Mouse (Mus musculus) MEL (cell line): Measurements from ENCODE around the gene Kctd6. TPM values are rescaled to one million over a fixed set of nuclear protein-coding genes. Genes with fewer than 3 reads are reported as not detected.

Experiments
- DNase-seq: peaks from one replicate; pipeline ENCODE4 v3.0.0; 2011; ENCODE audit warnings: low read depth, low spot score
- H3K27ac ChIP-seq: 2 replicates; pipeline ENCODE4 v1.5.1; 2012; ENCODE audit warnings: low read depth, mild to moderate bottlenecking, control low read depth, low read length, moderate library complexity; ENCODE audit not compliant: control insufficient read depth
- H3K27me3 ChIP-seq, 2 experiments: fragments of 150-350 bp in 1 of 2; sonication (generic) in 1 of 2; 2 replicates each; pipeline ENCODE4 v1.6.1; 2012; ENCODE audit warnings: low read length in 2 of 2, mild to moderate bottlenecking in 2 of 2, improper control_type of control experiment in 1 of 2, moderate library complexity in 1 of 2; ENCODE audit not compliant: insufficient read depth in 2 of 2, control insufficient read depth in 1 of 2
- H3K36me3 ChIP-seq, 2 experiments: 2 replicates each; pipeline ENCODE4 v1.6.1; 2012 to 2014; ENCODE audit warnings: low read length in 2 of 2, improper control_type of control experiment in 1 of 2, inconsistent platforms in 1 of 2, mild to moderate bottlenecking in 1 of 2; ENCODE audit not compliant: insufficient read depth in 2 of 2, control insufficient read depth in 1 of 2
- H3K4me1 ChIP-seq, 2 experiments: fragments of 150-350 bp in 1 of 2; sonication (generic) in 1 of 2; 2 replicates each; pipeline ENCODE4 v1.6.1; 2012; ENCODE audit warnings: low read length in 2 of 2, improper control_type of control experiment in 1 of 2, mild to moderate bottlenecking in 1 of 2; ENCODE audit not compliant: insufficient read depth in 2 of 2, control insufficient read depth in 1 of 2
- H3K4me3 ChIP-seq, 2 experiments: fragments of 150-350 bp in 1 of 2; sonication (generic) in 1 of 2; 2 replicates each; pipeline ENCODE4 v1.5.1; 2012; ENCODE audit warnings: low read depth in 2 of 2, low read length in 2 of 2, mild to moderate bottlenecking in 2 of 2, moderate library complexity in 2 of 2, control low read depth in 1 of 2, improper control_type of control experiment in 1 of 2; ENCODE audit not compliant: control insufficient read depth in 1 of 2, insufficient read depth in 1 of 2
- H3K79me2 ChIP-seq: 2 replicates; pipeline ENCODE4 v1.6.1; 2012; ENCODE audit warnings: mild to moderate bottlenecking, low read length, moderate library complexity; ENCODE audit not compliant: control insufficient read depth, poor library complexity, insufficient read depth
- H3K9ac ChIP-seq: 2 replicates; pipeline ENCODE4 v1.6.1; 2012; ENCODE audit warnings: low read depth, mild to moderate bottlenecking, control low read depth, low read length, moderate library complexity; ENCODE audit not compliant: control insufficient read depth, poor library complexity, severe bottlenecking
- H3K9me3 ChIP-seq: fragments of 150-350 bp; sonication (generic); replicated peaks from 2 replicates; pipeline ENCODE4 v1.6.1; 2012; ENCODE audit warnings: mild to moderate bottlenecking, low read length, improper control_type of control experiment, moderate library complexity; ENCODE audit not compliant: insufficient read depth
- BHLHE40 ChIP-seq: IDR thresholded peaks from 2 replicates; pipeline ENCODE4 v1.6.1; 2012; ENCODE audit warnings: low read depth, mild to moderate bottlenecking, inconsistent platforms, low read length, improper control_type of control experiment, borderline replicate concordance
- CTCF ChIP-seq, 3 experiments: IDR thresholded peaks in 2 of 3; conservative IDR thresholded peaks in 1 of 3; 2 replicates each; pipeline ENCODE4 v1.5.1; 2011 to 2012; ENCODE audit warnings: low read length in 3 of 3, low read depth in 2 of 3, mild to moderate bottlenecking in 2 of 3, improper control_type of control experiment in 1 of 3, inconsistent platforms in 1 of 3, mixed read lengths in 1 of 3, moderate library complexity in 1 of 3; ENCODE audit not compliant: control insufficient read depth in 1 of 3, insufficient read depth in 1 of 3, poor library complexity in 1 of 3, severe bottlenecking in 1 of 3
- E2F4 ChIP-seq: IDR thresholded peaks from 2 replicates; pipeline ENCODE4 v1.6.1; 2011; ENCODE audit warnings: low read depth, low read length, improper control_type of control experiment, borderline replicate concordance
- ELF1 ChIP-seq: IDR thresholded peaks from 2 replicates; pipeline ENCODE4 v1.6.1; 2014; ENCODE audit warnings: low read depth, mild to moderate bottlenecking, inconsistent platforms, low read length, improper control_type of control experiment, moderate library complexity
- GABPA ChIP-seq: IDR thresholded peaks from 2 replicates; pipeline ENCODE4 v1.6.1; 2012; ENCODE audit warnings: low read depth, mild to moderate bottlenecking, inconsistent platforms, low read length, improper control_type of control experiment, moderate library complexity
- GATA1 ChIP-seq: IDR thresholded peaks from 2 replicates; pipeline ENCODE4 v1.6.1; 2011; ENCODE audit warnings: low read depth, low read length, improper control_type of control experiment
- MAFK ChIP-seq: IDR thresholded peaks from 2 replicates; pipeline ENCODE4 v1.6.1; 2011; ENCODE audit warnings: low read depth, mild to moderate bottlenecking, low read length, improper control_type of control experiment, borderline replicate concordance
- MAX ChIP-seq: IDR thresholded peaks from 2 replicates; pipeline ENCODE4 v1.6.1; 2011; ENCODE audit warnings: low read length, improper control_type of control experiment
- MEF2A ChIP-seq: IDR thresholded peaks from 2 replicates; pipeline ENCODE4 v1.6.1; 2014; ENCODE audit warnings: low read depth, mild to moderate bottlenecking, inconsistent platforms, low read length, improper control_type of control experiment; ENCODE audit not compliant: poor library complexity, insufficient replicate concordance, severe bottlenecking; ENCODE audit errors: extremely low read depth
- MYB ChIP-seq: IDR thresholded peaks from 2 replicates; pipeline ENCODE4 v1.6.1; 2011; ENCODE audit warnings: mild to moderate bottlenecking, low read depth, low read length, improper control_type of control experiment
- NELFE ChIP-seq: IDR thresholded peaks from 2 replicates; pipeline ENCODE4 v1.6.1; 2011; ENCODE audit warnings: low read depth, low read length, improper control_type of control experiment
- NRF1 ChIP-seq: IDR thresholded peaks from 2 replicates; pipeline ENCODE4 v1.6.1; 2014; ENCODE audit warnings: low read depth, mild to moderate bottlenecking, inconsistent platforms, low read length, improper control_type of control experiment, moderate library complexity; ENCODE audit not compliant: poor library complexity, insufficient read depth, severe bottlenecking
- POLR2AphosphoS5 ChIP-seq: IDR thresholded peaks from 2 replicates; pipeline ENCODE4 v1.6.1; 2012; ENCODE audit warnings: low read depth, borderline replicate concordance, mild to moderate bottlenecking, inconsistent platforms, low read length, moderate library complexity, mixed read lengths
- RAD21 ChIP-seq: IDR thresholded peaks from 2 replicates; pipeline ENCODE4 v1.6.1; 2011; ENCODE audit warnings: mild to moderate bottlenecking, low read depth, low read length, improper control_type of control experiment
- RCOR1 ChIP-seq: IDR thresholded peaks from 2 replicates; pipeline ENCODE4 v1.6.1; 2012; ENCODE audit warnings: low read depth, mild to moderate bottlenecking, inconsistent platforms, low read length, improper control_type of control experiment
- SIN3A ChIP-seq: IDR thresholded peaks from 2 replicates; pipeline ENCODE4 v1.6.1; 2012; ENCODE audit warnings: low read length, improper control_type of control experiment, inconsistent platforms
- SMC3 ChIP-seq: IDR thresholded peaks from 2 replicates; pipeline ENCODE4 v1.6.1; 2011; ENCODE audit warnings: low read depth, low read length, improper control_type of control experiment
- TCF12 ChIP-seq: IDR thresholded peaks from 2 replicates; pipeline ENCODE4 v1.6.1; 2014; ENCODE audit warnings: low read depth, mild to moderate bottlenecking, inconsistent platforms, low read length, improper control_type of control experiment, moderate library complexity
- ZC3H11A ChIP-seq: IDR thresholded peaks from 2 replicates; pipeline ENCODE4 v1.6.1; 2012; ENCODE audit warnings: low read depth, mild to moderate bottlenecking, inconsistent platforms, low read length, improper control_type of control experiment
- ZMIZ1 ChIP-seq: IDR thresholded peaks from 2 replicates; pipeline ENCODE4 v1.6.1; 2012; ENCODE audit warnings: low read depth, mild to moderate bottlenecking, inconsistent platforms, low read length, improper control_type of control experiment, moderate library complexity
- polyA plus RNA-seq, 2 experiments: library from polyadenylated mRNA; stranded (reverse) in 1 of 2; unstranded in 1 of 2; fragments of >175 nt in 1 of 2; fragments of >200 nt in 1 of 2; gene quantifications; 2 replicates each; pipeline versions ENCODE4 v1.2.1 to v1.2.4; 2012; ENCODE audit warnings: low replicate concordance in 2 of 2, low read depth in 1 of 2; ENCODE audit not compliant: insufficient read length in 2 of 2, insufficient read depth in 1 of 2, missing spikeins in 1 of 2
- total RNA-seq: library from RNA; depleted of rRNA; stranded (reverse); fragments of 300-350 nt; gene quantifications from 2 replicates; pipeline ENCODE4 v1.2.3, GENCODE M21; 2012

Kctd6 gene
- total and polyA plus RNA-seq, 3 experiments = 3.6 to 5.5 TPM; not detected in 1

GRCm38 (mm10) chr14:8251330-8251885 lies 37.5 kb downstream of the Kctd6 start:
- H3K4me1 ChIP-seq = no peaks in the 10 kb centered on the region
- no peaks in the 10 kb centered on the region for H3K9me3 ChIP-seq
- no peak overlapping the region for H3K27ac ChIP-seq
- TF ChIP-seq SIN3A (no peak), POLR2AphosphoS5 (no peak), ELF1 (no peak), TCF12 (no peak), NELFE (no peak), MYB (no peak), GATA1 (no peak)
- no peak overlapping the region for H3K9ac ChIP-seq
- no peak overlapping the region for H3K4me3 ChIP-seq
- H3K36me3 ChIP-seq = no peaks in the 10 kb centered on the region
- H3K27me3 ChIP-seq = no peaks in the 10 kb centered on the region
- DNase-seq = no peak
- no peaks in the 10 kb centered on the region for H3K79me2 ChIP-seq

GRCm38 (mm10) chr14:8255076-8255729 lies 41.3 kb downstream of the Kctd6 start:
- TF ChIP-seq SMC3 (peak; percentile 79), CTCF (IDR thresholded peaks at IDR 0.05 in 2 of 3, conservative IDR thresholded peaks at IDR 0.05 in 1 of 3; ENCODE audit: control insufficient read depth in 1 of 3, insufficient read depth in 1 of 3, low read depth in 2 of 3, low read length in 3 of 3, poor library complexity in 1 of 3, severe bottlenecking in 1 of 3) (peak; percentile 27 to 65 (median 27); a peak in 4 of 6 replicates), RAD21 (peak; percentile 45), NELFE (no peak), ZC3H11A (peak; percentile 49)
- Histone ChIP-seq H3K36me3 (no peaks in the 10 kb centered on the region), H3K9ac (no peak overlapping the region), H3K4me1 (no peaks in the 10 kb centered on the region), H3K9me3 (no peaks in the 10 kb centered on the region), H3K4me3 (no peak overlapping the region), H3K27ac (no peak overlapping the region), H3K79me2 (no peaks in the 10 kb centered on the region), H3K27me3 (no peaks in the 10 kb centered on the region; a peak in 1 of 4 replicates)
- peak; percentile 72 for DNase-seq

- no peaks in the 10 kb centered on the region for H3K79me2 ChIP-seq
- no peak for DNase-seq
- no peak overlapping the region for H3K27ac ChIP-seq
- H3K4me1 ChIP-seq = no peaks in the 10 kb centered on the region
- no peak overlapping the region for H3K9ac ChIP-seq
- H3K36me3 ChIP-seq = no peaks in the 10 kb centered on the region
- no peak overlapping the region for H3K4me3 ChIP-seq
- no peaks in the 10 kb centered on the region; a peak in 1 of 4 replicates for H3K27me3 ChIP-seq
- H3K9me3 ChIP-seq = no peaks in the 10 kb centered on the region
- TF ChIP-seq RCOR1 (no peak), GATA1 (no peak), BHLHE40 (no peak), ZC3H11A (no peak), MAFK (no peak), ZMIZ1 (no peak), TCF12 (no peak), GABPA (no peak), MAX (no peak), MEF2A (no peak), E2F4 (no peak), NRF1 (no peak)
Measured at GRCm38 (mm10) chr14:8256072-8256471, 42.1 kb downstream of the Kctd6 start.
